Mouse (Mus musculus): ENCODE measurements at regions not wholly inside any gene's neighbourhood (a gene's known extent, or its start where the extent isn't known, plus 50 kb on each side); places are given as distances from the start of the nearest gene placed in this dataset.

DNA sequence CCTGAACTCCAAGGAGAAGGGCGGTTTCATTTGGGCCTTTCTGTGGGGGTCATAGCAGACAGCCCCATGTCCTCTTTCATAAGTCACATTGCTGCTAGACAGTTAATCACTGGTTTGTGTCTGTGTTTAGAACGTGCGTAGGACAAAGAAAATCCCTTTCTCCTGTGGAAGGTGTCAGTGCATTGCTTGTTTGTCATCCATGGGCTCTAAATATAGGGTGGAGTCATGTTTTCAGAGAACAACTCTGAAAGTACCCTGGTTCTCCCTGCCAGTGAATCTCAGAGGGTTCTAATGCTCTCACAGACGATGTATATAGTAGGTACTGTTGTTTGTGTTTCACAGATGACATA lies 283.0 kb upstream of the Emcn start:
- no peak for TF ChIP-seq POLR2A (IDR thresholded peaks at IDR 0.05; ENCODE audit: borderline replicate concordance, extremely low read depth, insufficient read depth, insufficient read length, poor library complexity, severe bottlenecking)
- no peak for TF ChIP-seq CTCF (IDR thresholded peaks at IDR 0.05; ENCODE audit: borderline replicate concordance, extremely low read depth, insufficient read depth, insufficient read length)

Measured in brain, embryonic 14.5 days (tissue).